ENCODE assay signal across 9 mouse cellular contexts in the genomic region with DNA sequence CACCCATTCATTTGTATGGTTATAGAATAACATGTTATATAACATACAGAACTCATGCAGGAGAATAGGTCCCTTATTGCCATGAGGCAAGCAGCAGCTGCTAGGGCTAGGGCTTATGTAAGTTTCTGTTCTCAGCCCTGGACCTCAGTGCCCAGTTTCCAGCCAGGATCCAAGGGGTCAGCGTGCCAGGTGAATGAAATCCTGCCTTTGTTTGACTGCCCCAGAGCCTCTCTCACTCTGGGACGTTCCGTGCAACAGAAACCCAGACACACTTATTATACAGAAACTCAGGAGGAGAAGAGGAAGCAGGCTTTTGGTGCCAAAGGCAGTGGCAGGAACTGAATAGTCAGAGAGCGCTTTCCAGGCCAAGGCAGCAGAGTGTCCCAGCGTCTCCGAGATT.
DNase-seq lines count a peak whose midpoint lies in the region; ATAC-seq and TF ChIP-seq lines count a peak whose summit lies in the region.
"Had no signal": no experiment of that assay in that cellular context is flagged by ENCODE, and none has a peak within 500 bp of the region (broad histone marks: within the 10 kb centered on the region; RNA-seq: fewer than 3 reads in every experiment).

No protein-coding gene starts in this region.

- peak overlapping the region; percentile 4; the same call in 1 of the 2 replicates for H3K27ac ChIP-seq in layer of hippocampus, adult 2 months

- H3K4me3 ChIP-seq in layer of hippocampus, adult 2 months, result no peak overlapping the region

- peak; percentile 13 for DNase-seq in adrenal gland, adult 2 months
- no peak for DNase-seq in adrenal gland, postnatal 25 days
- DNase-seq in right cerebral cortex, adult 18-20 months, result peak; percentile 53
- no peak for DNase-seq in right cerebral cortex, postnatal 4 days
- DNase-seq in layer of hippocampus, adult 2 months (ENCODE audit: low spot score in 2 of 2), result peak; percentile 16 to 27
- DNase-seq in right cerebral cortex, postnatal 36 days (ENCODE audit: low spot score in 2 of 2), result peak; percentile 15 to 26
- no peak for DNase-seq in urinary bladder, postnatal 10 days (ENCODE audit: low spot score)
- DNase-seq: kidney, adult 11 months had no signal

- ATAC-seq in CD4-positive, CD25-positive, alpha-beta regulatory T cell, adult 4 months, result no peak

- no peak for TF ChIP-seq CTCF in layer of hippocampus, adult 2 months (conservative IDR thresholded peaks at IDR 0.05)

Comparison
In these comparisons a context has a peak if more than half of its experiments do, and no peak if none do; other contexts are left out.
1. DNase-seq: peak in adrenal gland, adult 2 months (single experiment), right cerebral cortex, adult 18-20 months (single experiment), layer of hippocampus, adult 2 months (2 of 2) and right cerebral cortex, postnatal 36 days (2 of 2); none in adrenal gland, postnatal 25 days (single experiment), right cerebral cortex, postnatal 4 days (single experiment) and urinary bladder, postnatal 10 days (single experiment).